Mouse (Mus musculus) heart, postnatal 14 days (tissue): ENCODE measurements around the gene Prr12. TPM values are rescaled to one million over a fixed set of nuclear protein-coding genes. Genes with fewer than 3 reads are reported as not detected.

Source experiments
- DNase-seq, 2 experiments: peaks; one replicate each; pipeline ENCODE4 v3.0.0; 2021 to 2022
- intact Hi-C: fragments of 180-260 bp; cut with DNase I; formaldehyde crosslinking; loops from one replicate; pipeline ENCODE4 v1.15.1; 2025
- total RNA-seq, 2 experiments: library from RNA; stranded (reverse); gene quantifications; 2 replicates each; pipeline ENCODE4 v1.2.3; 2021

Prr12 gene
- total RNA-seq, 2 experiments from 2014 or later: 27.2 to 28.3 TPM

DNA sequence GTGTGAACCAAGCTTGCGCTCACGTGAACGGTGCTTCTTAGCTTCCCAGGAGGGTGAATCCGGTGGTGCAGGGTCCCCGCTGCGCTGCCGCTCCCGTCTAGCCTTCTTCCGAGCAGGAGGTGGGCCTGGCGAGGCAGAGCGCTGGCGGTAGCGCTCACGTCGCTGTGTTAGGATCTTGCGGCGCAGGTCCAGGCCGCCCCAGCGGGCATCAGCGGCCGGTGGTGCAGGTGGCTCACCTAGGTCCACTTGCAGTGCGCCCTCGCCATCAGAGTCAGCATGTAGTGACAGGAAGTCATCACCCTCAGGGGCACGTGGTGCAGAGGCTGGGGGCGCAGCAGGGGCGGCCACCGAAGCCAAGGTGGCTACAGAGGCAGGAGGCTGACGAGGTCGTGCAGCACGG, 44.8 kb downstream of the Prr12 start:
- intact Hi-C loops: no loop called here
- DNase-seq: no peak

DNA sequence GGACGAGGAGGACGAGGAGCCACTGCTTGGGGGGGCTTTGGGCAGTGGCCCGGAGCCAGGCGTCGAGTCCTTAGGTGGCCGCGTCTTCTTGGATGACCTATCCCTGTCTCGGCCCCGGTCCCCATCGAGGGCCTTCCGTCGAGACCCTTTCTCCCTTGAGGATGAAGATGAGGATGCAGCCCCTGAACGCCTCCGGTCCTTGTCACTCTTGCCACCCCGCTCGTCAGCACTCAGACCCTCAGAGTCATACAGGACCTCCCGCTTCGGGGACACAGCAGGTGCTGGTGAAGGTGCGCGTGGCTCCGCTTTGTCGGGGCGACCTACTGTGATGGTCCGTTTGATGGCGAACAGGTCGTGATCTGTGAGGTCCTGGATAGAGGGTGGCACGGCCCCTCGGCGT, 45.5 kb downstream of the Prr12 start:
- DNase-seq: no peak
- intact Hi-C loops: no loop called here

- intact Hi-C loops: no loop called here
These were observed 46.2 kb downstream of the Prr12 start for GRCm38 (mm10) chr7:45006503-45006902.

GRCm38 (mm10) chr7:45005321-45005992, 47.2 kb downstream of the Prr12 start:
- intact Hi-C loops: no loop called here

More at GRCm38 (mm10) chr7:45006503-45006902, 46.2 kb downstream of the Prr12 start:
- no peak for DNase-seq

GRCm38 (mm10) chr7:45004546-45004945, 48.1 kb downstream of the Prr12 start:
- intact Hi-C loops: no loop called here
- DNase-seq: no peak

More at GRCm38 (mm10) chr7:45005321-45005992, 47.2 kb downstream of the Prr12 start:
- DNase-seq: no peak

DNA sequence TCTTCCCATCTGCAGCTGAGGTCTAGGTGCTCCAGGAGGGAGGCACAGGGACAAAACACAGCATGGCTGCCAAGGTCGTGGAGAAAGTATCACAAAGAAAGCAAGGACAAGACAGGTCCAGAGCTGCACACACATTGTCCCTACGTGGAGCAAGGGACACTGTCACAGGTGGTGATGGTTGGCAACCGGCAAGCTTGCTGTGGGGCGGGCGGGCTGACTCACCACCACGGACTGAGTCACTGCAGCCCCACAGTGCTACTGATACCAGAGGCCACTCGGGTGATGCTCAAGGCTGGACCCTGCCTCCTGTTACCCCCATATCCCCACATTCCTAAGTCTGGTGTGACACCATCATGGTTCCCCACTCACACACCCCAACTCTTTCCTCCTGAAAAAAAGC, 50.2 kb downstream of the Prr12 start:
- no peak for DNase-seq
- intact Hi-C loops: no loop called here

- intact Hi-C loops: loop anchor here (2.0 kb wide), 1 partner anchor 14 kb away; no protein-coding TSS in a partner anchor
- DNase-seq: no peak
These were observed 52.1 kb downstream of the Prr12 start for GRCm38 (mm10) chr7:45000539-45001114.

GRCm38 (mm10) chr7:44999753-45000152, 52.9 kb downstream of the Prr12 start:
- no peak for DNase-seq
- intact Hi-C loops: loop anchor here (2.0 kb wide), 1 partner anchor 15 kb away; no protein-coding TSS in a partner anchor

DNA sequence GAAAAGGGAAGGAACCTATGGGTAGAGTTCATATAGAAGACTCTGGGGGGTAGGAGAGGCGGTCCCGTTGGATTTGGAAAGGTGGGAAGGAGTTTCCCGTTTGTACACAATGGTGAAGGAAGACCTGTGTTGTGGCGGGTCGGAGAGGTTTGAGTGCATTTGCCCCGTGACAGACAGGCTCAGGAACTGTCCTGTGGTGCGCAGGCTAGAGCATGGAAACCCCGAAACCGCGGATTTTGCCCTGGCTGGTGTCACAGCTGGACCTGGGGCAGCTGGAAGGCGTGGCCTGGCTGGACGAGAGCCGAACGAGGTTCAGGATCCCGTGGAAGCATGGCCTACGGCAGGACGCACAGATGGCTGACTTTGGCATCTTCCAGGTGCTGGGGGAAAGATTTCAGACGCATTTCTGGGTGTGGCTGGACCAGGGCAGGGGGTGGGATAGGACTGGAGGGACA, 54.2 kb downstream of the Prr12 start, which contains the start of gene Bcl2l12:
Bcl2l12 (minus strand) TSS at position 212 of the 455 bp plus-strand sequence.
- DNase-seq: peak; percentile 54 to 70
- intact Hi-C loops: no loop called here

- no peak for DNase-seq
- intact Hi-C loops: no loop called here
These were observed 54.7 kb downstream of the Prr12 start for GRCm38 (mm10) chr7:44997940-44998428.

GRCm38 (mm10) chr7:44997231-44997939, 55.3 kb downstream of the Prr12 start, which contains the start of gene Irf3:
TSS of gene Irf3 (plus strand) at chr7:44997648.
- intact Hi-C loops: no loop called here
- peak; percentile 95 to 98 for DNase-seq

DNA sequence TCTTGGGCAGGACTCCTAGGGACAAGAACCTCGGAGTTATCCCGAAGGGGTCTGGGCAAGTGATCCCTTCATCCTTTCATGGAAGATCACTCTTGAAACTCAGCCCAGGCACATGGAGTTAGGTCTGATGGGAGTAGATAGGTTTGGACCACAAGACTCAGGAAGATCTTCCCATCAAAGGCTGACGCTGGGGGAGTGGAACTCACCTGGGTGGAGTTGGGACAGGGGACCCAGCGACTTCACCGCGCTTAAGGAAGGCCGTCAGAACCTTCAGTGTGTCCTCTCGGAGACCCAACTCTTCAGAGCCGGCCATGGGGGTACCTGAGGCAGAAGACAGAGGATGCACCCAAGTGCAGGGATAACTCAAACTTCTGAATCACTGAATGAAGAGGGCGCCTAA, 56.0 kb downstream of the Prr12 start:
- DNase-seq: no peak
- intact Hi-C loops: no loop called here

DNA sequence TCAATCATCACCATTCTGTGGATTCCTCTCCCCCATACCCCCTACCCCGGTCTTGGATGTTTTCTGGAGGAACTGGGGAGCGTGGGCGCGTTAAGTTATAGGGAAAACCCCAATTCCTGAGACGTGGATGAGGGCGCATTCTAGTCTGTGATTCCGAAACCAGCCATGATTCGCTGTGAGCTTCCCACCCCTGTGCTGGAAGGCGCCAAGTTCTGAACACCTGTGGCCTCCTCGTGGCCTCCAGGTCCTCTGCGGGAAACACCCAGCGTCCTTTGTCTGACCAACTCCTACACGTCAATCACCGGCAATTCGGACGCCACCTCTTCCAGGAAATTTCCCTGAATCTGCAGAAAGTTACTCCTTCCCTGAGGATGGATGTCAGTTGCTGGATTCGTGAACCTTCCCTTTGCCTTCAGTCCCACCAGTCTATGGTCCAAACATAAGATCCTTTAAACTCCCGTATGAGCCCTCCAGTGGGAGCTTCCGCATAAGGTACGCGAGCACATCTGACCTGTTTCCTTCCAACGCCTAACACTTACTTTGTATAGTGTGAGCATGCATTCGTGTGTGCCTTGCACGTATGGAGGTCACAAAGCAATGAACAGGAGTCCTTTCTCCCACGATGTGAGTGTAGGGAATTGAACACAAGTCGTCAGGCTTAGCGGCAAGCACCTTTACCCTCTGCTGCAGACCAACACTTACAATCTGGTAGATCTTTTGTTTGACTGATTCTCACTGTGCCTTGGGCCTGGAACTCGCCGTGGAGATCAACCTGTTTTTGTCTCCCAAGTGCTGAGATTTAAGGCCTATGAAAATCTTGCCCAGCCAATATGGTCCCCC, 65.6 kb downstream of the Prr12 start:
- intact Hi-C loops: no loop called here
- no peak for DNase-seq

GRCm38 (mm10) chr7:44986192-44986878, 66.3 kb downstream of the Prr12 start, which contains the start of gene Prmt1:
TSS of gene Prmt1 (minus strand) at chr7:44986568.
- DNase-seq: peak; percentile 95 to 97
- intact Hi-C loops: no loop called here

DNA sequence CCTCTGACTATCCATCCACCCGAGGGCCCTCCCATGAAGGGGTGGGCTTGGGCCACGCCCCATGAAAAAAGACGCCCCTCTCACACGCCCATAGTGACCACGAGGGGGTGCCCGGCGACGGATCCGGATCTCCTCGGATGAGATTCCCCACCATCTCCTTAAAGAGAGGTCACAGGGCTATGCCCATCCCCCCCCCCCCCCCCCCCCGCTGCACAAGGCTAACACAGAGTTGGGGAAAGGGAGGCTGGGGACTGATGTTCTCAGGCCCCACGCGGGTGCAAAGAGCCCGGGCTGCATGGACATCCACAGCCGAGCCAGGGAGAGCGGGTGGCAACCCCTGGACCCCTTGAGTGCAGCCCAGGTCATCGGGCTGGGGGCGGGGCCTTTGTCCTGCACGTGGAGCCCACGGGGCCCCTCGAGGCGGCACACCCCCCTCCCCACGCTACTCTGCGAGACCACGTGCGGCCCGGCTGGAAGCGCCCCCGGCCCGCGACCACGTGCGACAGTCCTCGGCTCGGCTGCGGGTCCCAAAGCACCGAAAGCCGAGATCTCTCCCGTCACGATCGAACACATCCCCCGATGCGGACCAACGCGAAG, 67.0 kb downstream of the Prr12 start:
- intact Hi-C loops: loop anchor here (2.0 kb wide), 1 partner anchor 35 kb away; no protein-coding TSS in a partner anchor
- DNase-seq: peak; percentile 71 to 79

- DNase-seq: no peak
- intact Hi-C loops: loop anchor here (2.0 to 5.0 kb wide), 2 partner anchors 36 to 148 kb away; no protein-coding TSS in a partner anchor
These were observed 67.9 kb downstream of the Prr12 start for GRCm38 (mm10) chr7:44984833-44985164.

- intact Hi-C loops: loop anchor here (2.0 to 5.0 kb wide), 3 partner anchors 37 to 148 kb away; no protein-coding TSS in a partner anchor
- no peak for DNase-seq
These were observed 68.5 kb downstream of the Prr12 start for GRCm38 (mm10) chr7:44983944-44984832.

DNA sequence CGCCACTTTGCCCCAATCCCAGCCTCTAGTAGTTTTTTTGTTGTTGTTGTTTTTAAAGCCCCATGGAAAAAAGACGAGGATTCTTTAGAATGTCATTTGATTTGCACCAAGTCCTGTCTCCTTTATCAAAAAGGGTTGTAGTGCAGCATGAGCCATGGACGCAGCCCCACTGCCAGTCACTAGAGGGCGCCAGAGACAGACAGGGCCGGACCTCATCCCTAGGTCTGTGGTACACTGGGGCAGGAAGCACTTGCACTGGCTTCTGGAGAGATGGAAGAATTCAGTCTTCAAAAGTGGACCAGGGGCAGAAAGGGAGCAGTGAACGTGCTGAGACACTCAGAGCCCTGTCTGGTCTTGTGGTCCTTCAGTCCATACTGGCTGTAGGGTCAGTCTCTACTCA, 69.6 kb downstream of the Prr12 start:
- intact Hi-C loops: loop anchor here (2.0 to 5.0 kb wide), 2 partner anchors 86 to 149 kb away; no protein-coding TSS in a partner anchor
- peak; percentile 89 to 95 for DNase-seq
